Mouse (Mus musculus) c-Kit-positive CD71-positive TER-119-positive erythroid progenitor cells, embryonic 14.5 days (primary cell): ENCODE results near the gene B4galnt2.

ENCODE experiments used
- DNase-seq: peaks from one replicate; pipeline ENCODE4 v3.0.0-alpha.2; 2013; ENCODE audit warnings: low spot score

The B4galnt2 gene

DNA sequence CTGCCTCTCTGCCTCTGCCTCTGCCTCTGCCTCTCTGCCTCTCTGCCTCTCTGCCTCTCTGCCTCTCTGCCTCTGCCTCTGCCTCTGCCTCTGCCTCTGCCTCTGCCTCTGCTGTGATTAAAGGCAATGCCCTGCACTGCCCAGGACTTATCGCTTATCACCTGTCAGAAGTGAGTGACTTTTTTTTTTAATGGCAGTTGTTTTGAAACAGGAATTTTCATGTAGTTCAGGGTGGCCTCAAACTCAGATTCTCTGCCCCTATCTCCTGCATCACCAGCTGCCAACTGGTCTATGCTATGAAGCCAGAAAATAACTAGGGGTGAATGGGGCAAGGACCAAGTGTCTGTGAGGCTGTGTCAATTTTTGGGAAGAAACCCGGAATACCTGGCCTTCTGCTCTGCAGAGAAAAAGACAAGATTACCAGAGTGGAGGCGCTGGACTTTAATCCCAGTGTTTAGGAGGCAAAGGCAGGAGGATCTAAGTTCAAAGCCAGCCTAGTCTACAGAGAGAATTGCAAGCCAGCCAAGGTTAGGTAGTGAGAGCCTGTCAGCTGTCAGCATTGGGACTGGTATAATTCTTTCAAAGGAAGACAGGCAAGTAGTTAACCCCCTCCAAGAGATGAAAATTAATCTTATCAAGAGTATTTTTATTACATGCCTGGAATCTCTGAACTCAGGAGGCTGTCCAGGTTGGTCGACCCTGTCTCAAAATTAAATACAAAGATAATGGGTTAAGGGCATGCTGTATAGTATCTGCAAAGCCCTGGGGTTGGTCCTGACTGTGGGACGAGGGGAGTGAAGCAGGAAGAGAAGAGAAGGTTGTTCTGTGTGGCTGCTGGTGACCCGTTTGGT lies 88.1 kb downstream of the B4galnt2 start:
- no peak for DNase-seq

GRCm38 (mm10) chr11:95825625-95826024 lies 89.1 kb downstream of the B4galnt2 start:
- DNase-seq, result no peak

DNA sequence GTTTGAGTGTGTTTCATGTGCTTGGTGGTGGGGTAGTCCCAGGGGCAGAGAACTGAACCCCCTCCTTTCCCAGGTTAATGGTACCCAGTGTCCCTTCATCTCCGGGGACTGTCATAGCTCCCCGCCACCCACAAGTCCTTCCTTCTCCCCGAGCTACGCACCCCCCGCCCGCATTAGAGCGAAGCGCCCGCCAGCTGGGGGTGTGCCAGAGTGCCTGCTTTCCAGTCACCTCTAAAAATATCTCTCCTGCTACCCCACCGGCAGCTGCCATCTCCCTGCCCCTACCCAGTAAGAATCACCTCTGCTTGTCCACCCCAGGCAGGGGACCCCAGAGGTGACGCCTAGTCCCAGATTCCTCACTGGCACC lies 89.8 kb downstream of the B4galnt2 start:
- no peak for DNase-seq

DNA sequence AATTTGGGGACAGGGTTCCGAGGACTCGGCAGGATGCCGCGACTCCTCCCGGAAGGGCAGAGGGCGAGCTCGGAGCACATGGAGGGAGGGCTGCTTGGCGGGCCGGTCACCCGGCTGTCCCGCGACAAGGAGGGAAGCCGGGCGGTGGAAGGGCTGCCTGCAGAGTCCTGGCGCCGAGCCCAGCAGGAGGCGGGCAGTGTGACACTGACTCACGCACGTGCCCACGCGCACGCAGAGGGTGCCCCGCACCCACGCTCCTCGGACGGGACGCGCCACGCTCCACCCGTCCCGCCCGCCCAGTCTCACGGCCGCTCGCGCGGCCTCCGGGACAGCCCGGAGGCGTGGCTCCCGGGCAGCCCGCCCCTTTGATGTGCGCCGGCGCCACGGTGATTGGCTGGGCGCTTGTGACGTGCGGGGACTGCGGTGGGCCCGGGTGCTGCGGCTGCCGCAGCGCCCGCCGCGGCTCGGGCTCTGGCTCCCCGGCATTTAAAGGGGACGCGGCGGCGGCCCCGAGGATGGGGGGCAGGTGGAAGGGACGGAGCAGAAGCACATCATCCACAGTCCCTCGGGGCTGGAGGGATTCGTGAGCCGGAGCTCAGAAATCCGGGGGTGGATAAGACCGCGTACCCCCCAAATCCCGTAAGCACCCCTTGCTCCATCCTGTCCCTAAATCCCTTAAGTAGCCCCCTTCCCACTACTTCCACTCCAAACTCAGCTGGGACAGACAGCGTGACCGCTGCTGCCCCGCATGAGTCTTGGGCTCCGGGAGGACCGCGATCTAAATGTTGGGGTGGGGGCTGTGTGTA lies 90.4 kb downstream of the B4galnt2 start, which contains the start of gene Phospho1:
TSS of gene Phospho1 (plus strand) at position 429 of the 806 bp plus-strand sequence.
- peak; percentile 86 for DNase-seq

DNA sequence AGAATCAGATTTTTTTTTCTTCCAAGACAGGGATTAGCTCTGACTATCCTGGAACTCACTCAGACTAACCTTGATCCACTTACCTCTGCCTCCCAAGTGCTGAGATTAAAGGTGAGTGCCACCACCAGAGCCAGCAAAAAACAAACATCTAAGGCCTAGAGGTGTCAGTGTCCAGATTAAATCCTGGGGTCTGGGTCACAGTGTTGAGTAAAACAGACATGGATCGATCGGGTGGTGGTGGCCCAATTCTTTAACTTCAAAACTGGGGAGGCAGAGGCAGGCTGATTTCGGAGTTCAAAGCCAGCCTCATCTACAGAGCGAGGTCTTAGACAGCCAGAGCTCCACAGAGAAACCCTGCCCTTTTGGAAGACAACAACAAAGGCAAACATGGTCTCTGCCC lies 92.3 kb downstream of the B4galnt2 start:
- DNase-seq, result no peak

DNA sequence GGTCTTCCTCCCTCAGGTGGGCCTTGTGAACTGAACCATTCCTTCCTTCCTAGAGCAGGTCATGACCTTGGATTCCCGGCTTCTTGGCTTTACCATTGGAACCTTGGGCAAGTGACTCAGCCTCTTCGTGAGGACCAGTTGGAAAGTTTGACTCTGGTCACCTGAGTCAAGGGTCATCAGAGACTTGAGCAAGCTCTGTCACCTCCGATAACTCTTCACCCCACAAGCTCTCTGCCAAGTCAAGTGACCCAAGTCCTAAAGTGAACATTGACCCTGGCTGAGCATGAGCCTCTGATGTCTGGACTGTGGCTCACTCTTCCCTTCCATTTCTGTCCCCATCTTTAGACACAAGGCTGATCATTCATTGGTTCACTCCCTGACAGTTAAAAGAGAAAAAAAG lies 93.2 kb downstream of the B4galnt2 start:
- DNase-seq, result no peak

GRCm38 (mm10) chr11:95819138-95819537 lies 95.6 kb downstream of the B4galnt2 start:
- DNase-seq, result no peak
